Mouse (Mus musculus): Measurements from ENCODE around the gene Agtr1a. TPM values are rescaled to one million over a fixed set of nuclear protein-coding genes. Genes with fewer than 3 reads are reported as not detected.

Agtr1a gene
- polyA plus RNA-seq, 1 experiment from 2014 or later = 1.3 TPM

Other genes starting within 250 kb of the Agtr1a start
- gene Mboat1, start 200.0 kb upstream of the Agtr1a start, polyA plus RNA-seq (2016; fragmentation: Nextera tagmentation; extraction: Ambion mirVana) = 3.4 and 3.9 TPM in 2 replicates
- gene Uqcrfs1, start 208.9 kb downstream of the Agtr1a start, polyA plus RNA-seq (2016; fragmentation: Nextera tagmentation; extraction: Ambion mirVana) = 242 and 248 TPM in 2 replicates

Measured in neural tube, embryonic 12.5 days (tissue).